Mouse (Mus musculus) lung, embryonic 15.5 days (tissue): ENCODE results near the gene Asic4. TPM values are rescaled to one million over a fixed set of nuclear protein-coding genes. Genes with fewer than 3 reads are reported as not detected.

Experiments used
- ATAC-seq: fragments of 200-750 bp; cut with Nextera tagmentation; 2 replicates; pipeline ENCODE4 v1.8.0; 2017; ENCODE audit warnings: moderate number of reproducible peaks, borderline replicate concordance; ENCODE audit not compliant: low FRiP score, low TSS enrichment; ENCODE audit errors: extremely low read depth
- H3K27ac ChIP-seq: fragments of 300-500 bp; sonication (generic); 2 replicates; pipeline ENCODE4 v1.5.1; 2015; ENCODE audit warnings: moderate library complexity, mild to moderate bottlenecking, inconsistent platforms
- H3K27me3 ChIP-seq: fragments of 300-500 bp; sonication (generic); 2 replicates; pipeline ENCODE4 v1.6.1; 2015; ENCODE audit warnings: inconsistent platforms
- H3K36me3 ChIP-seq: fragments of 300-500 bp; sonication (generic); 2 replicates; pipeline ENCODE4 v1.6.1; 2015; ENCODE audit warnings: inconsistent platforms
- H3K4me1 ChIP-seq: fragments of 300-500 bp; sonication (generic); 2 replicates; pipeline ENCODE4 v1.6.1; 2015; ENCODE audit warnings: inconsistent platforms
- H3K4me2 ChIP-seq: fragments of 300-500 bp; sonication (generic); 2 replicates; pipeline ENCODE4 v1.6.1; 2015; ENCODE audit warnings: inconsistent platforms, mild to moderate bottlenecking, moderate library complexity
- H3K4me3 ChIP-seq: fragments of 300-500 bp; sonication (generic); 2 replicates; pipeline ENCODE4 v1.5.1; 2015; ENCODE audit warnings: mild to moderate bottlenecking, inconsistent platforms
- H3K9ac ChIP-seq: fragments of 300-500 bp; sonication (generic); 2 replicates; pipeline ENCODE4 v1.6.1; 2015; ENCODE audit warnings: inconsistent platforms
- H3K9me3 ChIP-seq: fragments of 300-500 bp; sonication (generic); 2 replicates; pipeline ENCODE4 v1.6.1; 2016; ENCODE audit warnings: inconsistent platforms
- WGBS: fragments of 180-500 bp; shearing (Covaris S2); methylation state at CpG from one replicate; pipeline ENCODE4 v1.1.7; 2015; 5-methylcytosine and 5-hydroxymethylcytosine counted together
- polyA plus RNA-seq: library from polyadenylated mRNA; unstranded; fragments of >200 nt; fragmentation: Nextera tagmentation; extraction: Ambion mirVana; gene quantifications from 2 replicates; pipeline ENCODE4 v1.2.1, GENCODE M21; 2015

The Asic4 gene
- polyA plus RNA-seq, 1 experiment from 2014 or later, result 0.26 TPM

GRCm38 (mm10) chr1:75477264-75477965 is 27.2 kb downstream of the Asic4 start:
- peak overlapping the region; percentile 23 for H3K4me3 ChIP-seq
- no peak overlapping the region for H3K9ac ChIP-seq
- whole genome bisulfite sequencing, result 13% methylated on average over 35 of the region's 35 CpGs
- no peak for ATAC-seq
- peaks cover 40% of the 10 kb centered on the region for H3K27me3 ChIP-seq
- no peak overlapping the region for H3K27ac ChIP-seq
- H3K4me2 ChIP-seq, result peak overlapping the region; percentile 85
- H3K36me3 ChIP-seq, result peaks cover 26% of the 10 kb centered on the region
- H3K9me3 ChIP-seq, result no peaks in the 10 kb centered on the region
- peaks cover 22% of the 10 kb centered on the region for H3K4me1 ChIP-seq

- Histone ChIP-seq H3K9ac (no peak overlapping the region), H3K27me3 (peaks cover 45% of the 10 kb centered on the region), H3K27ac (no peak overlapping the region; the same call in 1 of the 2 replicates), H3K4me3 (peak overlapping the region; percentile 88), H3K4me1 (peaks cover 22% of the 10 kb centered on the region), H3K9me3 (no peaks in the 10 kb centered on the region), H3K36me3 (peaks cover 26% of the 10 kb centered on the region), H3K4me2 (peak overlapping the region; percentile 85)
- ATAC-seq, result no peak
- WGBS, result 33% methylated on average over 3 of the region's 3 CpGs
Observed at GRCm38 (mm10) chr1:75477966-75478290, 27.7 kb downstream of the Asic4 start.

GRCm38 (mm10) chr1:75478497-75478896 is 28.3 kb downstream of the Asic4 start:
- no peaks in the 10 kb centered on the region for H3K9me3 ChIP-seq
- peak overlapping the region; percentile 73 for H3K9ac ChIP-seq
- H3K36me3 ChIP-seq, result peaks cover 25% of the 10 kb centered on the region
- H3K27ac ChIP-seq, result peak overlapping the region; percentile 88
- peak; percentile 0; the same call in 1 of the 2 replicates for ATAC-seq
- peaks cover 51% of the 10 kb centered on the region for H3K27me3 ChIP-seq
- peak overlapping the region; percentile 88 for H3K4me3 ChIP-seq
- H3K4me1 ChIP-seq, result peaks cover 22% of the 10 kb centered on the region
- 0% methylated on average over 20 of the region's 25 CpGs for WGBS
- H3K4me2 ChIP-seq, result peak overlapping the region; percentile 85

GRCm38 (mm10) chr1:75478916-75479634 is 28.8 kb downstream of the Asic4 start, which contains the start of the genes Chpf and Tmem198:
Chpf (minus strand) TSS chr1:75479307.
Tmem198 (plus strand) TSS chr1:75479532.
- Histone ChIP-seq H3K9me3 (no peaks in the 10 kb centered on the region), H3K4me2 (peak within 1 kb of the TSS; percentile 85), H3K4me1 (peaks cover 22% of the 10 kb centered on the region), H3K4me3 (peak within 1 kb of the TSS; percentile 88), H3K36me3 (peaks cover 20% of the 10 kb centered on the region), H3K9ac (peak within 1 kb of the TSS; percentile 73), H3K27ac (peak within 1 kb of the TSS; percentile 88), H3K27me3 (peaks cover 57% of the 10 kb centered on the region)
- peak; percentile 92 for ATAC-seq
- under 1% methylated on average over 76 of the region's 76 CpGs for WGBS

GRCm38 (mm10) chr1:75479635-75479989 is 29.4 kb downstream of the Asic4 start:
- WGBS, result under 1% methylated on average over 19 of the region's 24 CpGs
- Histone ChIP-seq H3K4me1 (peaks cover 22% of the 10 kb centered on the region), H3K27ac (no peak overlapping the region), H3K36me3 (peaks cover 17% of the 10 kb centered on the region), H3K9me3 (no peaks in the 10 kb centered on the region), H3K9ac (no peak overlapping the region), H3K27me3 (peaks cover 62% of the 10 kb centered on the region), H3K4me3 (peak overlapping the region; percentile 88), H3K4me2 (peak overlapping the region; percentile 85)
- peak; percentile 12; the same call in 1 of the 2 replicates for ATAC-seq

GRCm38 (mm10) chr1:75480036-75480435 is 29.8 kb downstream of the Asic4 start:
- Histone ChIP-seq H3K4me3 (peak overlapping the region; percentile 88), H3K9me3 (no peaks in the 10 kb centered on the region), H3K9ac (no peak overlapping the region), H3K4me2 (peak overlapping the region; percentile 85), H3K27ac (no peak overlapping the region), H3K4me1 (peaks cover 22% of the 10 kb centered on the region), H3K36me3 (peaks cover 13% of the 10 kb centered on the region), H3K27me3 (peaks cover 66% of the 10 kb centered on the region)
- 24% methylated on average over 13 of the region's 13 CpGs for WGBS
- no peak for ATAC-seq

GRCm38 (mm10) chr1:75480735-75481134 is 30.5 kb downstream of the Asic4 start:
- Histone ChIP-seq H3K36me3 (peaks cover 6% of the 10 kb centered on the region), H3K9me3 (no peaks in the 10 kb centered on the region), H3K27me3 (peaks cover 73% of the 10 kb centered on the region), H3K9ac (no peak overlapping the region), H3K27ac (no peak overlapping the region), H3K4me2 (no peak overlapping the region), H3K4me1 (peaks cover 22% of the 10 kb centered on the region), H3K4me3 (no peak overlapping the region)
- no peak for ATAC-seq
- WGBS, result 82% methylated on average over 7 of the region's 7 CpGs

GRCm38 (mm10) chr1:75486561-75486960 is 36.3 kb downstream of the Asic4 start:
- Histone ChIP-seq H3K9ac (no peak overlapping the region), H3K4me3 (no peak overlapping the region; the same call in 1 of the 2 replicates), H3K9me3 (no peaks in the 10 kb centered on the region), H3K4me2 (peak overlapping the region; percentile 80), H3K27ac (no peak overlapping the region), H3K4me1 (peaks cover 13% of the 10 kb centered on the region), H3K36me3 (peaks cover 17% of the 10 kb centered on the region), H3K27me3 (peaks cover 77% of the 10 kb centered on the region)
- WGBS, result 8% methylated on average over 24 of the region's 24 CpGs
- ATAC-seq, result no peak; the same call in 1 of the 2 replicates

- H3K27me3 ChIP-seq, result peaks cover 74% of the 10 kb centered on the region
- no peaks in the 10 kb centered on the region for H3K9me3 ChIP-seq
- peaks cover 22% of the 10 kb centered on the region for H3K36me3 ChIP-seq
- H3K4me1 ChIP-seq, result peaks cover 13% of the 10 kb centered on the region
- ATAC-seq, result no peak
- H3K27ac ChIP-seq, result no peak overlapping the region
- no peak overlapping the region for H3K9ac ChIP-seq
- peak overlapping the region; percentile 49 for H3K4me3 ChIP-seq
- 2% methylated on average over 13 of the region's 13 CpGs for WGBS
- peak overlapping the region; percentile 80 for H3K4me2 ChIP-seq
Observed at GRCm38 (mm10) chr1:75487040-75487404, 36.8 kb downstream of the Asic4 start.

GRCm38 (mm10) chr1:75487405-75488161 is 37.3 kb downstream of the Asic4 start:
- H3K4me1 ChIP-seq, result peaks cover 13% of the 10 kb centered on the region
- peaks cover 68% of the 10 kb centered on the region for H3K27me3 ChIP-seq
- peak; percentile 57 for ATAC-seq
- H3K4me3 ChIP-seq, result peak overlapping the region; percentile 49
- H3K27ac ChIP-seq, result no peak overlapping the region
- under 1% methylated on average over 62 of the region's 62 CpGs for WGBS
- no peaks in the 10 kb centered on the region for H3K9me3 ChIP-seq
- H3K9ac ChIP-seq, result no peak overlapping the region
- peak overlapping the region; percentile 80 for H3K4me2 ChIP-seq
- peaks cover 28% of the 10 kb centered on the region for H3K36me3 ChIP-seq

- no peak overlapping the region for H3K4me3 ChIP-seq
- H3K4me2 ChIP-seq, result no peak overlapping the region
- 83% methylated on average over 34 of the region's 34 CpGs for WGBS
- peaks cover 13% of the 10 kb centered on the region for H3K4me1 ChIP-seq
- H3K9me3 ChIP-seq, result no peaks in the 10 kb centered on the region
- H3K27ac ChIP-seq, result no peak overlapping the region
- H3K9ac ChIP-seq, result no peak overlapping the region
- no peak for ATAC-seq
- H3K36me3 ChIP-seq, result peaks cover 36% of the 10 kb centered on the region
- H3K27me3 ChIP-seq, result peaks cover 34% of the 10 kb centered on the region
Observed at GRCm38 (mm10) chr1:75490785-75491551, 40.7 kb downstream of the Asic4 start.
